Mouse (Mus musculus) left cerebral cortex, adult 2 months (tissue): ENCODE results near the gene Klhl42. TPM values are rescaled to one million over a fixed set of nuclear protein-coding genes. Genes with fewer than 3 reads are reported as not detected.

Experiments
- DNase-seq, 2 experiments: peaks; one replicate each; pipeline ENCODE4 v3.0.0; 2021 to 2022; ENCODE audit warnings: low spot score in 2 of 2, mixed read lengths in 1 of 2; ENCODE audit errors: extremely low spot score in 1 of 2
- H3K27ac ChIP-seq: fragments of 200-600 bp; 2 replicates; pipeline ENCODE4 v1.8.1; 2022
- H3K4me3 ChIP-seq: fragments of 200-600 bp; 2 replicates; pipeline ENCODE4 v1.8.1; 2022
- CTCF ChIP-seq: fragments of 200-600 bp; IDR thresholded peaks from 2 replicates; pipeline ENCODE4 v1.8.1; 2022; ENCODE audit warnings: antibody characterized with exemption, mild to moderate bottlenecking, moderate library complexity
- intact Hi-C: fragments of 180-260 bp; cut with DNase I; formaldehyde crosslinking; loops from one replicate; pipeline ENCODE4 v1.15.1; 2025
- total RNA-seq, 2 experiments: library from RNA; stranded (reverse); gene quantifications; 2 replicates each; pipeline ENCODE4 v1.2.3; 2021

The Klhl42 gene
- total RNA-seq, 2 experiments from 2014 or later, result 24.5 to 24.8 TPM

- intact Hi-C loops, result no loop called here
- Histone ChIP-seq H3K27ac (no peak overlapping the region), H3K4me3 (no peak overlapping the region)
- no peak for TF ChIP-seq CTCF
- DNase-seq, result no peak
Observed at GRCm38 (mm10) chr6:147161818-147162584, 70.8 kb downstream of the Klhl42 start.

Other genes starting within 250 kb of the Klhl42 start
- not detected for gene Smco2, start 241.3 kb upstream of the Klhl42 start, total RNA-seq
- 10 to 100 TPM; 61.0 to 61.6 TPM for gene Ppfibp1, start 202.9 kb upstream of the Klhl42 start, total RNA-seq
- not detected for gene 1700034J05Rik, start 137.0 kb upstream of the Klhl42 start, total RNA-seq
- gene Rep15, start 58.8 kb upstream of the Klhl42 start, total RNA-seq, result 1 to 10 TPM; 2.6 to 3.0 TPM
- gene Mrps35, start 48.6 kb upstream of the Klhl42 start, total RNA-seq, result 10 to 100 TPM; 43.7 to 47.9 TPM
- not detected for gene Mansc4, start 4.3 kb upstream of the Klhl42 start, total RNA-seq
- gene Pthlh, start 172.8 kb downstream of the Klhl42 start, total RNA-seq, result 1 to 10 TPM; 4.0 to 4.2 TPM